Mouse (Mus musculus): ENCODE measurements around the gene Jmjd8.

DNA sequence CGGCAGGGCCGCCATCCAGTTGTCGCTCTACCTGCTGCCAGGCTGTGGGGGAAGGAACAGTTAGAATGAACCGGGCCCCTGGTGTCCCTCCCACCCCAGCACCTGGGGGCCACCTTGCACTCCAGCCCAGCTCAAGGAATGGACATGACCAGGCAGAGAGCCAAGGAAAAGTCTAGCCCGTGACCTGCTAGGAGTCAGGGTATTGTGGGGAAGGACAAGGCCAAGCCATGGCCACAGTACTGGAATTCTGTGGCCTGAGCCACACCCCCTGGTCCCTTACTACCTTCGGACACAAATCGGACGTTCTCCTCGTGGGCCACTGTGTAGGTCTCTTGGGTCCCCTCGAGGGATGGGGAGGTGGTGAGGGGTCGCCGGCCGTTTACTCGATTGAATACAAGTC, 35.6 kb downstream of the Jmjd8 start:
- TF ChIP-seq POLR2A (IDR thresholded peaks at IDR 0.05; ENCODE audit: insufficient read length, low read depth) (no peak), USF1 (IDR thresholded peaks at IDR 0.05; ENCODE audit: low read depth) (no peak), TCF3 (IDR thresholded peaks at IDR 0.05; ENCODE audit: insufficient read length, low read depth) (no peak)

All from myocyte (in vitro differentiated cells).